Mouse (Mus musculus) layer of hippocampus, adult 2 months (tissue): ENCODE measurements around the gene Rnase12. TPM values are rescaled to one million over a fixed set of nuclear protein-coding genes. Genes with fewer than 3 reads are reported as not detected.
"Not testable (repeated sequence)": the region's sequence is repeated elsewhere in the genome, so short reads cannot be mapped to it uniquely, and the experiment has no call there.

Source experiments
- DNase-seq, 2 experiments: peaks; one replicate each; pipeline ENCODE4 v3.0.0; 2022; ENCODE audit warnings: low spot score in 2 of 2
- H3K27ac ChIP-seq: fragments of 200-600 bp; 2 replicates; pipeline ENCODE4 v1.8.1; 2022
- H3K4me3 ChIP-seq: fragments of 200-600 bp; 2 replicates; pipeline ENCODE4 v1.8.1; 2022; ENCODE audit warnings: mild to moderate bottlenecking
- CTCF ChIP-seq: fragments of 200-600 bp; conservative IDR thresholded peaks from 2 replicates; pipeline ENCODE4 v1.8.1; 2022; ENCODE audit warnings: antibody characterized with exemption, mild to moderate bottlenecking, moderate library complexity
- long read RNA-seq, 2 experiments: library from polyadenylated mRNA; stranded (forward); transcript quantifications; one replicate each; pipeline ENCODE4 v2.0.0; 2021; ENCODE audit warnings: borderline mapping rate in 2 of 2
- total RNA-seq, 2 experiments: library from RNA; stranded (reverse); gene quantifications; 2 replicates each; pipeline ENCODE4 v1.2.3; 2021

Gene Rnase12
- total RNA-seq: not detected
- long read RNA-seq, experiment 1: 0 reads
- long read RNA-seq, experiment 2: 0 reads

GRCm38 (mm10) chr14:51057401-51057831 is at the start of gene Rnase12:
Gene Rnase12, minus strand, starts transcription at chr14:51057661.
- DNase-seq: no peak
- H3K4me3 ChIP-seq: no peak within 1 kb of the TSS
- no peak within 1 kb of the TSS for H3K27ac ChIP-seq

GRCm38 (mm10) chr14:51106449-51106967 is 49.0 kb upstream of the Rnase12 start:
- H3K4me3 ChIP-seq: no peak overlapping the region
- DNase-seq: no peak
- TF ChIP-seq CTCF: no peak
- H3K27ac ChIP-seq: no peak overlapping the region

More at GRCm38 (mm10) chr14:51057401-51057831, at the start of gene Rnase12:
- TF ChIP-seq CTCF: no peak

GRCm38 (mm10) chr14:51104366-51104765 is 46.9 kb upstream of the Rnase12 start:
- no peak for TF ChIP-seq CTCF
- no peak overlapping the region for H3K27ac ChIP-seq
- DNase-seq: no peak
- H3K4me3 ChIP-seq: no peak overlapping the region

- H3K27ac ChIP-seq: no peak overlapping the region
- peak; percentile 70 to 84 for DNase-seq
- H3K4me3 ChIP-seq: no peak overlapping the region
- peak; percentile 98 for TF ChIP-seq CTCF
Measured at GRCm38 (mm10) chr14:51103217-51103616, 45.8 kb upstream of the Rnase12 start.

- no peak overlapping the region for H3K27ac ChIP-seq
- H3K4me3 ChIP-seq: no peak overlapping the region
- DNase-seq: no peak
- no peak for TF ChIP-seq CTCF
Measured at GRCm38 (mm10) chr14:51101284-51101683, 43.8 kb upstream of the Rnase12 start.

GRCm38 (mm10) chr14:51098921-51099320 is 41.5 kb upstream of the Rnase12 start:
- no peak for DNase-seq
- no peak overlapping the region for H3K27ac ChIP-seq
- no peak overlapping the region for H3K4me3 ChIP-seq
- TF ChIP-seq CTCF: no peak

GRCm38 (mm10) chr14:51098300-51098699 is 40.8 kb upstream of the Rnase12 start:
- peak; percentile 82 to 91 for DNase-seq
- peak; percentile 87 for TF ChIP-seq CTCF
- H3K4me3 ChIP-seq, H3K27ac ChIP-seq: not testable (repeated sequence)

- TF ChIP-seq CTCF: no peak
- no peak overlapping the region for H3K4me3 ChIP-seq
- no peak for DNase-seq
Measured at GRCm38 (mm10) chr14:51095736-51096524, 38.5 kb upstream of the Rnase12 start.

GRCm38 (mm10) chr14:51094921-51095320 is 37.5 kb upstream of the Rnase12 start:
- DNase-seq: no peak
- Histone ChIP-seq H3K4me3 (no peak overlapping the region), H3K27ac (peak overlapping the region; percentile 33; the same call in 1 of the 2 replicates)
- TF ChIP-seq CTCF: no peak

More at GRCm38 (mm10) chr14:51095736-51096524, 38.5 kb upstream of the Rnase12 start:
- H3K27ac ChIP-seq: no peak overlapping the region

GRCm38 (mm10) chr14:51094096-51094875 is 36.8 kb upstream of the Rnase12 start:
- TF ChIP-seq CTCF: no peak
- Histone ChIP-seq H3K4me3 (no peak overlapping the region), H3K27ac (peak overlapping the region; percentile 58)
- no peak for DNase-seq

GRCm38 (mm10) chr14:51093496-51093895 is 36.0 kb upstream of the Rnase12 start:
- H3K4me3 ChIP-seq: no peak overlapping the region
- no peak for TF ChIP-seq CTCF
- H3K27ac ChIP-seq: peak overlapping the region; percentile 58
- no peak for DNase-seq

- H3K4me3 ChIP-seq: peak overlapping the region; percentile 73
- no peak for TF ChIP-seq CTCF
- no peak for DNase-seq
- H3K27ac ChIP-seq: peak overlapping the region; percentile 75
Measured at GRCm38 (mm10) chr14:51092073-51092620, 34.7 kb upstream of the Rnase12 start.
